Mouse (Mus musculus): ENCODE data around the gene Riok2.

DNA sequence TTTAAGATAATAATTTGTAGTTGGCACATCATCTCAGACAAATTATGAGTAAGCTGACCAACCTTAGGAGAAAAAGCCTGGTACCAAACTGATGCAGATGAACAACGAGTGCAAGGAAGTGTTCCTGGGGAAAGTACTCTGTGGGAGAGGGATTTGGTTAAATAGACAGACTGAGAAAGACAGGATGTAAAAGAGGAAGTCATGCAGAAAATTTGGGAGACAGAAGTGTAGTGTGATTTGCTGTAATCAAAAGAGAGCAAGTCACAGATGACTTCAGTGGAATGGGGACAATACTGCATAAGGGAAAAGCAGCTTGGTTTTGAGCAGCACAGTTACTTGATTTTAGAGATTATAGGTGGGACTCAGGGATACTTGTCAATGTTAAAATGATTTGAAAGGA is 22.8 kb downstream of the Riok2 start:
- TF ChIP-seq CTCF (conservative IDR thresholded peaks at IDR 0.05; ENCODE audit: low read length) (no peak), NANOG (IDR thresholded peaks at IDR 0.05; ENCODE audit: borderline replicate concordance, low read length) (no peak), POU5F1 (IDR thresholded peaks at IDR 0.05; ENCODE audit: borderline replicate concordance, low read length) (no peak)
